Mouse (Mus musculus): Measurements from ENCODE around the gene Sema4d. TPM values are rescaled to one million over a fixed set of nuclear protein-coding genes. Genes with fewer than 3 reads are reported as not detected.
A peak's percentile ranks its signal among the peaks of the same experiment; 100 is the strongest.

The Sema4d gene
- total and polyA plus RNA-seq, 3 experiments, result 52.2 to 67.6 (median 52.2) TPM

- DNase-seq, result peak; percentile 36 to 52
- WGBS, result 25% methylated on average over 3 of the region's 3 CpGs
- no peak for TF ChIP-seq POLR2A (IDR thresholded peaks at IDR 0.05; ENCODE audit: insufficient read depth, low read depth, low read length)
- no peak for TF ChIP-seq CTCF (IDR thresholded peaks at IDR 0.05)
- TF ChIP-seq EP300 (IDR thresholded peaks at IDR 0.05; ENCODE audit: insufficient read depth, low read depth, low read length), result no peak
- H3K4me3 ChIP-seq, result no peak overlapping the region
- peak overlapping the region; percentile 7; the same call in 1 of the 2 replicates for H3K27ac ChIP-seq
- intact Hi-C loops (cut with DNase I), result no loop called here
- H3K4me1 ChIP-seq (ENCODE audit: control insufficient read depth, insufficient read depth, low read length), result peaks cover 12% of the 10 kb centered on the region
- no peaks in the 10 kb centered on the region for H3K36me3 ChIP-seq (ENCODE audit: control insufficient read depth, insufficient read depth, low read length)
- no peak overlapping the region for H3K9ac ChIP-seq (ENCODE audit: low read depth, low read length)
- H3K79me2 ChIP-seq (replicated peaks; ENCODE audit: control insufficient read depth, insufficient read depth, low read length), result no peaks in the 10 kb centered on the region
- no peaks in the 10 kb centered on the region for H3K27me3 ChIP-seq (ENCODE audit: control insufficient read depth, insufficient read depth, low read length)
These were observed 37.0 kb downstream of the Sema4d start for GRCm38 (mm10) chr13:51756563-51756962.

GRCm38 (mm10) chr13:51756019-51756418, 37.5 kb downstream of the Sema4d start:
- intact Hi-C loops (cut with DNase I), result no loop called here
- H3K9ac ChIP-seq (ENCODE audit: low read depth, low read length), result no peak overlapping the region
- peak overlapping the region; percentile 7; the same call in 1 of the 2 replicates for H3K27ac ChIP-seq
- no peak overlapping the region for H3K4me3 ChIP-seq
- no peaks in the 10 kb centered on the region for H3K79me2 ChIP-seq (replicated peaks; ENCODE audit: control insufficient read depth, insufficient read depth, low read length)
- TF ChIP-seq CTCF (IDR thresholded peaks at IDR 0.05), result no peak
- no peak for TF ChIP-seq POLR2A (IDR thresholded peaks at IDR 0.05; ENCODE audit: insufficient read depth, low read depth, low read length)
- TF ChIP-seq EP300 (IDR thresholded peaks at IDR 0.05; ENCODE audit: insufficient read depth, low read depth, low read length), result no peak
- H3K27me3 ChIP-seq (ENCODE audit: control insufficient read depth, insufficient read depth, low read length), result no peaks in the 10 kb centered on the region
- WGBS, result 63% methylated on average over 9 of the region's 9 CpGs
- DNase-seq, result no peak
- H3K4me1 ChIP-seq (ENCODE audit: control insufficient read depth, insufficient read depth, low read length), result peaks cover 11% of the 10 kb centered on the region
- no peaks in the 10 kb centered on the region for H3K36me3 ChIP-seq (ENCODE audit: control insufficient read depth, insufficient read depth, low read length)

DNA sequence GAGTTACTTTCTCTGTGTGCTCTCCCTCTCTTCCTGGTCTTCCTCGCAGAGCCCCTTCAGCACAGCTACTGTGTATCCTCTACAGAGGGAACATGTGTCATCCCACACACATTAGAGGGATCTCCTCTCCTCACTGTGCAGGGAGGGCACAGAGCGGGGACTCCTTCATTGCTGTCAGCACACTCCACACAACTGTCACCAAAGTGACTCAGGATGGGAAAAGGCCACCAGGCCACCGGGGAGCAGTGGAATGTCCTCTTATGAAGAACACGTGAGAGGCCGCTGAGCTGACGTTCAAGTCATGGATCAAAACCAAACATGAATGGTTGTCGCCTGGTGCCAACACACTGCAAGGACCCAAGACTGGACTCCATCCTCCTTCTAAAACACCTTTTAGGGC, 38.0 kb downstream of the Sema4d start:
- intact Hi-C loops (cut with DNase I), result no loop called here
- 55% methylated on average over 7 of the region's 7 CpGs for WGBS
- H3K27me3 ChIP-seq (ENCODE audit: control insufficient read depth, insufficient read depth, low read length), result no peaks in the 10 kb centered on the region
- H3K36me3 ChIP-seq (ENCODE audit: control insufficient read depth, insufficient read depth, low read length), result no peaks in the 10 kb centered on the region
- TF ChIP-seq CTCF (IDR thresholded peaks at IDR 0.05) (no peak), EP300 (IDR thresholded peaks at IDR 0.05; ENCODE audit: insufficient read depth, low read depth, low read length) (peak; percentile 33; the same call in 1 of the 2 replicates), POLR2A (IDR thresholded peaks at IDR 0.05; ENCODE audit: insufficient read depth, low read depth, low read length) (no peak)
- no peaks in the 10 kb centered on the region for H3K79me2 ChIP-seq (replicated peaks; ENCODE audit: control insufficient read depth, insufficient read depth, low read length)
- H3K4me3 ChIP-seq, result no peak overlapping the region
- H3K4me1 ChIP-seq (ENCODE audit: control insufficient read depth, insufficient read depth, low read length), result peaks cover 11% of the 10 kb centered on the region
- no peak for DNase-seq
- H3K9ac ChIP-seq (ENCODE audit: low read depth, low read length), result no peak overlapping the region
- no peak overlapping the region for H3K27ac ChIP-seq

GRCm38 (mm10) chr13:51754559-51755126, 38.9 kb downstream of the Sema4d start:
- no peak overlapping the region for H3K27ac ChIP-seq
- no peaks in the 10 kb centered on the region for H3K36me3 ChIP-seq (ENCODE audit: control insufficient read depth, insufficient read depth, low read length)
- intact Hi-C loops (cut with DNase I), result no loop called here
- H3K79me2 ChIP-seq (replicated peaks; ENCODE audit: control insufficient read depth, insufficient read depth, low read length), result no peaks in the 10 kb centered on the region
- no peak overlapping the region for H3K9ac ChIP-seq (ENCODE audit: low read depth, low read length)
- no peak for DNase-seq
- TF ChIP-seq POLR2A (IDR thresholded peaks at IDR 0.05; ENCODE audit: insufficient read depth, low read depth, low read length), result no peak
- TF ChIP-seq EP300 (IDR thresholded peaks at IDR 0.05; ENCODE audit: insufficient read depth, low read depth, low read length), result no peak
- TF ChIP-seq CTCF (IDR thresholded peaks at IDR 0.05), result no peak
- H3K4me1 ChIP-seq (ENCODE audit: control insufficient read depth, insufficient read depth, low read length), result peaks cover 11% of the 10 kb centered on the region
- WGBS, result 86% methylated on average over 13 of the region's 13 CpGs
- H3K27me3 ChIP-seq (ENCODE audit: control insufficient read depth, insufficient read depth, low read length), result no peaks in the 10 kb centered on the region
- H3K4me3 ChIP-seq, result no peak overlapping the region

GRCm38 (mm10) chr13:51753802-51754444, 39.6 kb downstream of the Sema4d start:
- DNase-seq, result peak in 1 of 2 experiments; percentile 39
- Histone ChIP-seq H3K4me3 (no peak overlapping the region), H3K79me2 (replicated peaks; ENCODE audit: control insufficient read depth, insufficient read depth, low read length) (no peaks in the 10 kb centered on the region), H3K27ac (no peak overlapping the region), H3K4me1 (ENCODE audit: control insufficient read depth, insufficient read depth, low read length) (peaks cover 11% of the 10 kb centered on the region), H3K27me3 (ENCODE audit: control insufficient read depth, insufficient read depth, low read length) (no peaks in the 10 kb centered on the region), H3K9ac (ENCODE audit: low read depth, low read length) (no peak overlapping the region), H3K36me3 (ENCODE audit: control insufficient read depth, insufficient read depth, low read length) (no peaks in the 10 kb centered on the region)
- TF ChIP-seq CTCF (IDR thresholded peaks at IDR 0.05) (no peak), POLR2A (IDR thresholded peaks at IDR 0.05; ENCODE audit: insufficient read depth, low read depth, low read length) (no peak), EP300 (IDR thresholded peaks at IDR 0.05; ENCODE audit: insufficient read depth, low read depth, low read length) (no peak)
- intact Hi-C loops (cut with DNase I), result no loop called here
- WGBS, result 80% methylated on average over 5 of the region's 5 CpGs

- H3K27ac ChIP-seq, result no peak overlapping the region
- H3K4me3 ChIP-seq, result no peak overlapping the region
- intact Hi-C loops (cut with DNase I), result no loop called here
- H3K27me3 ChIP-seq (ENCODE audit: control insufficient read depth, insufficient read depth, low read length), result no peaks in the 10 kb centered on the region
- peaks cover 11% of the 10 kb centered on the region for H3K4me1 ChIP-seq (ENCODE audit: control insufficient read depth, insufficient read depth, low read length)
- no peaks in the 10 kb centered on the region for H3K79me2 ChIP-seq (replicated peaks; ENCODE audit: control insufficient read depth, insufficient read depth, low read length)
- no peak for DNase-seq
- no peak overlapping the region for H3K9ac ChIP-seq (ENCODE audit: low read depth, low read length)
- 76% methylated on average over 6 of the region's 6 CpGs for WGBS
- no peaks in the 10 kb centered on the region for H3K36me3 ChIP-seq (ENCODE audit: control insufficient read depth, insufficient read depth, low read length)
- no peak for TF ChIP-seq CTCF (IDR thresholded peaks at IDR 0.05)
- no peak for TF ChIP-seq POLR2A (IDR thresholded peaks at IDR 0.05; ENCODE audit: insufficient read depth, low read depth, low read length)
- no peak for TF ChIP-seq EP300 (IDR thresholded peaks at IDR 0.05; ENCODE audit: insufficient read depth, low read depth, low read length)
These were observed 40.4 kb downstream of the Sema4d start for GRCm38 (mm10) chr13:51753168-51753465.

Data from heart, adult 2 months (tissue).